Mouse (Mus musculus) 416B (cell line): Measurements from ENCODE around the gene Elp5.
A peak's percentile ranks its signal among the peaks of the same experiment; 100 is the strongest.

Experiments used
- DNase-seq: peaks from one replicate; pipeline ENCODE4 v3.0.0; 2011; ENCODE audit warnings: low read depth

Elp5 gene

GRCm38 (mm10) chr11:69990850-69991691 lies 8.8 kb upstream of the Elp5 start, which contains the start of gene Gabarap:
Gabarap (plus strand) TSS chr11:69991143.
- peak; percentile 98 for DNase-seq

- no peak for DNase-seq
These were observed 7.6 kb upstream of the Elp5 start for GRCm38 (mm10) chr11:69989949-69990348.

GRCm38 (mm10) chr11:69984431-69984830 lies 2.1 kb upstream of the Elp5 start:
- DNase-seq, result no peak

- no peak for DNase-seq
These were observed 1.1 kb upstream of the Elp5 start for GRCm38 (mm10) chr11:69983377-69983776.

- DNase-seq, result no peak
These were observed 560 bp upstream of the Elp5 start for GRCm38 (mm10) chr11:69982877-69983276.

- no peak for DNase-seq
These were observed 1.1 kb downstream of the Elp5 start, which contains the start of gene Ctdnep1 for GRCm38 (mm10) chr11:69981141-69981762. Ctdnep1 (plus strand) TSS chr11:69981156.

- peak; percentile 100 for DNase-seq
These were observed 1.8 kb downstream of the Elp5 start for GRCm38 (mm10) chr11:69980196-69981140.

GRCm38 (mm10) chr11:69979827-69980195 lies 2.5 kb downstream of the Elp5 start:
- no peak for DNase-seq

- DNase-seq, result no peak
These were observed 6.0 kb downstream of the Elp5 start for GRCm38 (mm10) chr11:69976271-69976670.

- DNase-seq, result no peak
These were observed 7.4 kb downstream of the Elp5 start for GRCm38 (mm10) chr11:69974907-69975306.

- DNase-seq, result no peak
These were observed 11.5 kb downstream of the Elp5 start for GRCm38 (mm10) chr11:69970775-69971174.

- no peak for DNase-seq
These were observed 12.1 kb downstream of the Elp5 start for GRCm38 (mm10) chr11:69970222-69970621.

GRCm38 (mm10) chr11:69968793-69969192 lies 13.5 kb downstream of the Elp5 start:
- no peak for DNase-seq

- no peak for DNase-seq
These were observed 15.3 kb downstream of the Elp5 start for GRCm38 (mm10) chr11:69966860-69967517.

- no peak for DNase-seq
These were observed 16.1 kb downstream of the Elp5 start for GRCm38 (mm10) chr11:69966006-69966859.

GRCm38 (mm10) chr11:69965271-69966005 lies 16.9 kb downstream of the Elp5 start:
- no peak for DNase-seq

GRCm38 (mm10) chr11:69964650-69965270 lies 17.6 kb downstream of the Elp5 start, which contains the start of gene Cldn7:
Cldn7 (plus strand) TSS chr11:69964779.
- no peak for DNase-seq

GRCm38 (mm10) chr11:69961841-69962240 lies 20.5 kb downstream of the Elp5 start:
- DNase-seq, result no peak

GRCm38 (mm10) chr11:69960616-69961015 lies 21.7 kb downstream of the Elp5 start:
- DNase-seq, result peak; percentile 39
